Mouse (Mus musculus) forebrain, embryonic 10.5 days (tissue): ENCODE data around the gene Cpn1. TPM values are rescaled to one million over a fixed set of nuclear protein-coding genes. Genes with fewer than 3 reads are reported as not detected.

Source experiments
- DNase-seq: peaks from one replicate; pipeline ENCODE4 v3.0.0-alpha.2; 2017; ENCODE audit warnings: low spot score; ENCODE audit errors: extremely low spot score
- H3K27ac ChIP-seq: fragments of 300-500 bp; sonication (generic); 2 replicates; pipeline ENCODE4 v1.5.1; 2016; ENCODE audit warnings: mild to moderate bottlenecking
- H3K27me3 ChIP-seq: fragments of 300-500 bp; sonication (generic); 2 replicates; pipeline ENCODE4 v1.6.1; 2016; ENCODE audit warnings: mild to moderate bottlenecking; ENCODE audit not compliant: poor library complexity, severe bottlenecking
- H3K36me3 ChIP-seq: fragments of 300-500 bp; sonication (generic); replicated peaks from 2 replicates; pipeline ENCODE4 v1.6.1; 2016; ENCODE audit warnings: mild to moderate bottlenecking, moderate library complexity
- H3K4me1 ChIP-seq: fragments of 300-500 bp; sonication (generic); 2 replicates; pipeline ENCODE4 v1.6.1; 2016
- H3K4me3 ChIP-seq: fragments of 300-500 bp; sonication (generic); 2 replicates; pipeline ENCODE4 v1.5.1; 2016; ENCODE audit warnings: mild to moderate bottlenecking, moderate library complexity
- H3K9me3 ChIP-seq: fragments of 300-500 bp; sonication (generic); 2 replicates; pipeline ENCODE4 v1.6.1; 2016; ENCODE audit warnings: mild to moderate bottlenecking, moderate library complexity
- WGBS: fragments of 180-500 bp; shearing (Covaris S2); methylation state at CpG from one replicate; pipeline ENCODE4 v1.1.7; 2016; 5-methylcytosine and 5-hydroxymethylcytosine counted together
- polyA plus RNA-seq: library from polyadenylated mRNA; unstranded; fragments of >200 nt; fragmentation: Nextera tagmentation; extraction: Ambion mirVana; gene quantifications from 2 replicates; pipeline ENCODE4 v1.2.1, GENCODE M21; 2016

The Cpn1 gene
- polyA plus RNA-seq, 1 experiment from 2014 or later, result 0.48 TPM

DNA sequence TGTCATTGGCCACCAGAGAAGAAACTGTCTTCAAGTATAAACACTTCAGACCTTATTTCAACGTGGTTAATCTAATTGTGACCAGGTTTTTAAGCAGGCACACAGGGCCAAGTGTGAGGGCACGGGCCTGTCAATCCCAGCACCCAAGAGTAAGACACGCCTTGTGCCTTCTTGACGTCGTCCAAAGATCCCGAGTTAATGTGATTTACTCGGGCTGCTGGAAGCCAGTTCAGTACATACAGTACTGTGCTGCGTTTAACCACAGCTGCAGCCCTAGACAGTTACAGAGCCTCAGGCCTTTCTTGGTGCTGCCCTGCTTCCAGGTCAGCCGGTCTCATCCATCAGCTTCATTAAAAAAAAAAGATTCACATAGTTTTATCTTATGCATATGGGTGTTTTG lies 70.9 kb downstream of the Cpn1 start:
- no peak overlapping the region for H3K27ac ChIP-seq
- H3K27me3 ChIP-seq, result peaks cover 2% of the 10 kb centered on the region
- no peak for DNase-seq
- 0 out of 2 replicates have a peak, but pooled peaks cover 3% of the 10 kb centered on the region for H3K36me3 ChIP-seq
- peaks cover 13% of the 10 kb centered on the region for H3K4me1 ChIP-seq
- no peaks in the 10 kb centered on the region for H3K9me3 ChIP-seq
- WGBS, result 74% methylated on average over 9 of the region's 9 CpGs
- no peak overlapping the region for H3K4me3 ChIP-seq

DNA sequence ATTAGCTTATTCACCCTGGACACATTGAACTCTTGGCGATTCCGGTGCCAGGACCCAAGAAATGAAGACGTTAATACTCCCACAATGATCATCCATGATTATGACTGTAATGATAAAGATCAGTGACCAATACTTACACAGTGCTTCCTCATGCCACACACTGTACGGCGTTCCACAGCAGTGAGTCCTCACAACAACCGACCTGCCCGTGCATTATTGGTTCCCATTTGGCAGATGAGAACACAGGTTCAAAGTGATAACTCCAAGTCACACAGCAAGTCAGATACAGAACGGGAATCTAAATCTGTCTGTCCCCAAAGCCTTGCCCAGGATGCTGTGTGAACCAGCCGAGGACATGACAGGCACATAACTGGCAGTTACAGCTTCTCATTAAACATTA lies 71.4 kb downstream of the Cpn1 start:
- Histone ChIP-seq H3K4me3 (no peak overlapping the region), H3K9me3 (no peaks in the 10 kb centered on the region), H3K4me1 (peaks cover 10% of the 10 kb centered on the region), H3K27ac (no peak overlapping the region), H3K36me3 (0 out of 2 replicates have a peak, but pooled peaks cover 3% of the 10 kb centered on the region), H3K27me3 (no peaks in the 10 kb centered on the region)
- 93% methylated on average over 9 of the region's 9 CpGs for WGBS
- DNase-seq, result no peak

DNA sequence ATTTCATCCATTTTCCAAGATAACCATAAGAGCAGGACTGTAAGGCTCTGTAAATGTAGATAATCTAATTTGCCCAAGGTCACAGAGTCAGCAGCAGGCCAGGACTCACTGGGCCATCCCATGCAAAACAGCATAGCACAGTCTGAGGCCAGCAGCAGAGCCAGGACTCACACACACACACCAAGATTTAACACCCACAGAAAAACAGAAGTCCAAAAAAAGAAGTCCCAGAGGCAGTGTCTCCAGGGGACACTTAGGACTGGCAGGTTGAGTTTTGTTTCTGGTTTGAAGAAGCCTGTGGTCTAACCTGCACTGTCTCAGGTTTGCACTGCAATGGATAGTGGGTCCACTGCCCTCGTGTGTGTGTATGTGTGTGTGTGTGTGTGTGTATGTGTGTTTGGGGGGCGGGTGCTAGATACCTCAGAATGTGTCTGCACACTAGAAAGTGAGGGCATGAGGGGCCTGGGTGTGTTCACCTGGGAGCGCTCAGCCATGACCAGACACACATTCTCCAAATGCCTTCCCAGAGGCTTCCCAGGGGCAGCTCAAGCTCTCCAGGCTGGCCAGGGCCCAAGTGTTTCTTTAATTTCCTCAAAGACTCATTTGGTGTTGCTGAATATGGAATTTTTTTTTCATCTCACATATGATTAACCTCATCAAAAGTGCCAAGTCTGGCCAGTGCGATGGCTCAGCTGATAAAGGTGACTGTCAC lies 73.4 kb downstream of the Cpn1 start:
- H3K4me3 ChIP-seq, result no peak overlapping the region
- DNase-seq, result no peak
- H3K9me3 ChIP-seq, result no peaks in the 10 kb centered on the region
- peaks cover 10% of the 10 kb centered on the region for H3K4me1 ChIP-seq
- 0 out of 2 replicates have a peak, but pooled peaks cover 3% of the 10 kb centered on the region for H3K36me3 ChIP-seq
- H3K27ac ChIP-seq, result no peak overlapping the region
- 85% methylated on average over 4 of the region's 4 CpGs for WGBS
- no peaks in the 10 kb centered on the region for H3K27me3 ChIP-seq

DNA sequence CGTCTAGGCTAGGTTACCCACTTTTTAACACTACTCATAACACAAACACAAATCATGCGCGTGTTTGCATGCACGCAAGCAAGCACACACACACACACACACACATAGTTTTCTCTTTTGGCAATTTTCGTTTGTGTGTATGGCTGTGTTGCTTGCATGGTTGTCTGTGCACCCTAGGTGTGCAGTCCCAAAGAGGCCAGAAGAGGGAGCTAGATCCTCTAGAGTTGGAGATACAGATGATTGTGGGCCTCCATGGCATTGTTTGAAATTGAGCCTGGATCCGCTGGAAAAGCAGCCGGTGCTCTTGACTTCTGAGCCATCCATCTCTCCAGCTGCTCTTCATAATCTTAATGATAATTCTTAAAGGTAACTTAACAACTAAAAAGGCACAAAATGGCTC lies 79.9 kb downstream of the Cpn1 start:
- H3K27me3 ChIP-seq, result no peaks in the 10 kb centered on the region
- peaks cover 11% of the 10 kb centered on the region for H3K4me1 ChIP-seq
- peaks cover 14% of the 10 kb centered on the region; the same call in 1 of the 2 replicates for H3K36me3 ChIP-seq
- H3K4me3 ChIP-seq, result no peak overlapping the region
- H3K9me3 ChIP-seq, result no peaks in the 10 kb centered on the region
- H3K27ac ChIP-seq, result no peak overlapping the region
- 92% methylated on average over 7 of the region's 7 CpGs for WGBS
- no peak for DNase-seq

Other genes with a start within 250 kb of the Cpn1 start
- gene Cutc, start 233.6 kb downstream of the Cpn1 start, polyA plus RNA-seq, result 15.0 and 16.3 TPM in 2 replicates
- 15.1 and 15.7 TPM in 2 replicates for gene Cox15, start 233.6 kb downstream of the Cpn1 start, polyA plus RNA-seq
- gene Abcc2, start 204.4 kb downstream of the Cpn1 start, polyA plus RNA-seq, result not detected in 2 replicates
- 17.6 and 18.4 TPM in 2 replicates for gene Dnmbp, start 46.4 kb downstream of the Cpn1 start, polyA plus RNA-seq
- not detected in 2 replicates for gene Cyp2c23, start 42.7 kb upstream of the Cpn1 start, polyA plus RNA-seq
- 21.3 and 26.3 TPM in 2 replicates for gene Erlin1, start 83.2 kb upstream of the Cpn1 start, polyA plus RNA-seq
- 45.4 and 48.6 TPM in 2 replicates for gene Chuk, start 120.9 kb upstream of the Cpn1 start, polyA plus RNA-seq
- gene Cwf19l1, start 149.3 kb upstream of the Cpn1 start, polyA plus RNA-seq, result 44.1 and 44.3 TPM in 2 replicates
- 101 and 102 TPM in 2 replicates for gene Bloc1s2, start 159.9 kb upstream of the Cpn1 start, polyA plus RNA-seq
- 0.14 and 0.16 TPM in 2 replicates for gene Pkd2l1, start 205.9 kb upstream of the Cpn1 start, polyA plus RNA-seq
- 0.22 and 0.59 TPM in 2 replicates for gene Scd3, start 216.7 kb upstream of the Cpn1 start, polyA plus RNA-seq